Mouse (Mus musculus) liver, adult 2 months (tissue): ENCODE data around the gene Gon7. TPM values are rescaled to one million over a fixed set of nuclear protein-coding genes. Genes with fewer than 3 reads are reported as not detected.

Source experiments
- DNase-seq: peaks from one replicate; pipeline ENCODE4 v3.0.0-alpha.2; 2011; ENCODE audit warnings: low read depth, low spot score; ENCODE audit errors: extremely low read depth
- H3K27ac ChIP-seq: fragments of 200-500 bp; replicated peaks from 2 replicates; pipeline ENCODE4 v1.5.1; 2012; ENCODE audit warnings: low read depth, mild to moderate bottlenecking, control low read depth, inconsistent platforms, low read length; ENCODE audit not compliant: insufficient read depth
- H3K27me3 ChIP-seq: fragments of 200-500 bp; 2 replicates; pipeline ENCODE4 v1.6.1; 2012; ENCODE audit warnings: mild to moderate bottlenecking, moderate library complexity, low read length, inconsistent platforms; ENCODE audit not compliant: control insufficient read depth, insufficient read depth
- H3K36me3 ChIP-seq: fragments of 200-500 bp; 2 replicates; pipeline ENCODE4 v1.6.1; 2012; ENCODE audit warnings: low read length, inconsistent platforms; ENCODE audit not compliant: control insufficient read depth, insufficient read depth
- H3K4me1 ChIP-seq: fragments of 200-500 bp; 2 replicates; pipeline ENCODE4 v1.6.1; 2011; ENCODE audit warnings: low read length; ENCODE audit not compliant: control insufficient read depth, insufficient read depth
- H3K4me3 ChIP-seq: fragments of 200-500 bp; 2 replicates; pipeline ENCODE4 v1.5.1; 2011; ENCODE audit warnings: low read depth, mild to moderate bottlenecking, control low read depth, low read length, moderate library complexity; ENCODE audit not compliant: insufficient read depth
- H3K79me2 ChIP-seq: fragments of 200-500 bp; 2 replicates; pipeline ENCODE4 v1.6.1; 2012; ENCODE audit warnings: inconsistent platforms, mild to moderate bottlenecking, low read length, moderate library complexity; ENCODE audit not compliant: control insufficient read depth, insufficient read depth
- H3K9ac ChIP-seq: fragments of 200-500 bp; 2 replicates; pipeline ENCODE4 v1.6.1; 2012; ENCODE audit warnings: low read depth, mild to moderate bottlenecking, control low read depth, inconsistent platforms, low read length
- CTCF ChIP-seq: fragments of 200-500 bp; IDR thresholded peaks from 2 replicates; pipeline ENCODE4 v1.5.1; 2011; ENCODE audit warnings: low read depth, low read length, control low read depth
- POLR2A ChIP-seq: fragments of 200-500 bp; IDR thresholded peaks from 2 replicates; pipeline ENCODE4 v1.6.1; 2011; ENCODE audit warnings: low read length, control low read depth; ENCODE audit not compliant: insufficient read depth; ENCODE audit errors: extremely low read depth
- WGBS: fragments of 180-500 bp; shearing (Covaris S2); methylation state at CpG from one replicate; pipeline ENCODE4 v1.1.7; 2018; 5-methylcytosine and 5-hydroxymethylcytosine counted together
- polyA plus RNA-seq: library from polyadenylated mRNA; depleted of rRNA; stranded (reverse); fragments of >200 nt; gene quantifications from 2 replicates; pipeline ENCODE4 v1.2.3, GENCODE M21; 2012
- total RNA-seq: library from RNA; depleted of rRNA; stranded (reverse); fragments of >200 nt; gene quantifications from 2 replicates; pipeline ENCODE4 v1.2.3, GENCODE M21; 2014

Gon7 gene
- total and polyA plus RNA-seq, 2 experiments, result 5.6 to 11.5 TPM

GRCm38 (mm10) chr12:102742056-102742455, 15.5 kb downstream of the Gon7 start:
- Histone ChIP-seq H3K27me3 (no peaks in the 10 kb centered on the region), H3K79me2 (peaks cover 3% of the 10 kb centered on the region; the same call in 1 of the 2 replicates), H3K9ac (no peak overlapping the region), H3K4me1 (peaks cover 10% of the 10 kb centered on the region), H3K4me3 (no peak overlapping the region), H3K36me3 (peaks cover 3% of the 10 kb centered on the region), H3K27ac (no peak overlapping the region)
- WGBS, result 77% methylated on average over 7 of the region's 7 CpGs
- DNase-seq, result no peak
- TF ChIP-seq CTCF, result no peak
- no peak for TF ChIP-seq POLR2A

- Histone ChIP-seq H3K9ac (no peak overlapping the region), H3K4me1 (peaks cover 10% of the 10 kb centered on the region), H3K27me3 (no peaks in the 10 kb centered on the region), H3K36me3 (no peaks in the 10 kb centered on the region), H3K79me2 (no peaks in the 10 kb centered on the region; the same call in 1 of the 2 replicates), H3K27ac (no peak overlapping the region), H3K4me3 (no peak overlapping the region)
- TF ChIP-seq CTCF (no peak), POLR2A (no peak)
- DNase-seq, result no peak
- WGBS, result 73% methylated on average over 3 of the region's 3 CpGs
Measured at GRCm38 (mm10) chr12:102740285-102740684, 17.3 kb downstream of the Gon7 start.

- Histone ChIP-seq H3K36me3 (no peaks in the 10 kb centered on the region), H3K9ac (no peak overlapping the region), H3K27ac (no peak overlapping the region), H3K4me3 (no peak overlapping the region), H3K4me1 (peaks cover 5% of the 10 kb centered on the region), H3K27me3 (no peaks in the 10 kb centered on the region), H3K79me2 (no peaks in the 10 kb centered on the region)
- TF ChIP-seq CTCF (no peak), POLR2A (no peak)
- no peak for DNase-seq
- 70% methylated on average over 5 of the region's 5 CpGs for WGBS
Measured at GRCm38 (mm10) chr12:102739096-102739495, 18.5 kb downstream of the Gon7 start.

- DNase-seq, result no peak
- 22% methylated on average over 4 of the region's 5 CpGs for WGBS
- no peak for TF ChIP-seq POLR2A
- peak; percentile 86 for TF ChIP-seq CTCF
Measured at GRCm38 (mm10) chr12:102733381-102733780, 24.2 kb downstream of the Gon7 start.

GRCm38 (mm10) chr12:102730798-102731619, 26.6 kb downstream of the Gon7 start:
- Histone ChIP-seq H3K9ac (no peak overlapping the region), H3K79me2 (no peaks in the 10 kb centered on the region), H3K27ac (no peak overlapping the region), H3K4me3 (no peak overlapping the region), H3K36me3 (no peaks in the 10 kb centered on the region), H3K27me3 (no peaks in the 10 kb centered on the region), H3K4me1 (no peaks in the 10 kb centered on the region)
- 41% methylated on average over 16 of the region's 16 CpGs for WGBS
- DNase-seq, result no peak
- TF ChIP-seq POLR2A (no peak), CTCF (no peak)

More at GRCm38 (mm10) chr12:102733381-102733780, 24.2 kb downstream of the Gon7 start:
- H3K79me2 ChIP-seq, result no peaks in the 10 kb centered on the region
- H3K4me3 ChIP-seq, result no peak overlapping the region
- H3K27ac ChIP-seq, result no peak overlapping the region
- no peak overlapping the region for H3K9ac ChIP-seq
- H3K4me1 ChIP-seq, result no peaks in the 10 kb centered on the region
- H3K27me3 ChIP-seq, result no peaks in the 10 kb centered on the region
- no peaks in the 10 kb centered on the region for H3K36me3 ChIP-seq
